Mouse (Mus musculus): Measurements from ENCODE around the gene Washc2.
A peak's percentile ranks its signal among the peaks of the same experiment; 100 is the strongest.
"Not testable (repeated sequence)": the region's sequence is repeated elsewhere in the genome, so short reads cannot be mapped to it uniquely, and the experiment has no call there.

Washc2 gene

GRCm38 (mm10) chr6:116207729-116208534, at the start of gene Washc2:
Washc2 (plus strand) TSS chr6:116208038.
- peak; percentile 82 to 88 for DNase-seq (ENCODE audit: low spot score in 2 of 2)

- no peak for DNase-seq (ENCODE audit: low spot score in 2 of 2)
Measured at GRCm38 (mm10) chr6:116166383-116166782, 41.5 kb upstream of the Washc2 start.

DNA sequence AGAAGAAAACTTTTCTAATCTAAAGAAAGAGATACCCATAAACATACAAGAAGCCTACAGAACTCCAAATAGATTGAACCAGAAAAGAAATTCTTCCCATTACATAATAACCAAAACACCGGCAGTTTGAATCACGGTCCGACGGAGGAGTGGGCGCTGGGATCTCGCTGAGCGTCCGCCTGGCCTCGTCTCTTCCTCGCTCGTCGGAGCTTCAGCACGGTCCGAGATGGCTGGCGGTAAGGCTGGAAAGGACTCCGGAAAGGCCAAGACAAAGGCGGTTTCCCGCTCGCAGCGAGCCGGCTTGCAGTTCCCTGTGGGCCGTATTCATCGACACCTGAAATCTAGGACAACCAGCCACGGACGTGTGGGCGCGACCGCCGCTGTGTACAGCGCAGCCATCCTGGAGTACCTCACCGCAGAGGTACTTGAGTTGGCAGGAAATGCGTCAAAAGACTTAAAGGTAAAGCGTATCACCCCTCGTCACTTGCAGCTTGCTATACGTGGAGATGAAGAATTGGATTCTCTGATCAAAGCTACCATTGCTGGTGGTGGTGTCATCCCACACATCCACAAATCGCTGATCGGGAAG, 34.2 kb upstream of the Washc2 start:
- not testable (repeated sequence) for DNase-seq (ENCODE audit: low spot score in 2 of 2)

DNA sequence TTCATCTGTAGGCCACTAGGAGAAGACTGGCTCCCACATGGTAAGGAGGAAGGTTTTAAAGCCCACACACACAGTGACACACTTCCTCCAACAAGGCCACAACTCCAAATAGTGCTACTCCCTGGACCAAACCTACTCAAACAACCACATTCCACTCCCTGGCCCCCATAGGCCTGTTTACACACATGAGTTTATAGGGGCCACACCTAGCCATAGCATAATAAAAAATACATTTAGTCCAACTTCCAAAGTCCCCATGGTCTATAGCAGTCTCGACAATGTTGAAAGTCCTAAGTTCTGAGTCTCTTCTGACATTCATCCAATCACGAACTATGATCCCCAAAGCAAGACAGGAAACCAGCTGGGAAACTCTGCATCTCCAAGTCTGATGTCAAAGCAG, 29.5 kb upstream of the Washc2 start:
- DNase-seq (ENCODE audit: low spot score in 2 of 2) = no peak

DNA sequence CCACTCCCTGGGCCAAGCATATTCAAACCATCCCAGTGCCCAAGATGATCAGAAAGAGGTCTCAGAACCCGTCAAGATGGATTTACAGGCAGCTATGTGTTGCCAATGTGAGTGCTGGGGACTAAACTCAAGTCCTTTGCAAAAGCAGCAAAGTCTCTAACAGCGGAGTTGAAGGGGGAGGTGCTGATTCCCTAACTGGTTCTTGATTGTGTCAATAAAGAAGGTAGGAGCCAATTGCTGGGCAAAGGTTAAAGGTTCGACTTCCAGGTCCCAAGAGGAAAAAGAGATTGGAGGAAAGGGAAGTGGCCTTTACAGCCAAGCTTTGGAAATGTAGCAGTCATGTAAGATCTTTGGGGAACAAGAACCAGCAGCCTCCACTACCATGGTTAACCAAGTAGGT, 27.1 kb upstream of the Washc2 start:
- DNase-seq (ENCODE audit: low spot score in 2 of 2) = no peak

DNA sequence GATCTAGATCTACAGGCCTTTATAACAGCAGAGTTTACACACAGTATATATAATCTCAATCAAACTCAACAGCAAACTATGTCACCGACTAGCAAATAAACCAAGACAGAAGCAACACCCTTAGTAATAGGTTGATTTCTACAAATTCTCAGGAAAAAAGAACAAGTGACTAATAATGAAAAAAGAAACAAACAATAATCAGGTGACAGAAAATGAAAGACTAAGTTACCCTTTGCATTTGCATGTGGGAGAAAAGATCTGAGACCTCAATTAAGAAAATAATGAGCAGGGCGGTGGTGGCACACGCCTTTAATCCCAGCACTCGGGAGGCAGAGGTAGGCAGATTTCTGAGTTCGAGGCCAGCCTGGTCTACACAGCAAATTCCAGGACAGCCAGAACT, 24.3 kb upstream of the Washc2 start:
- DNase-seq (ENCODE audit: low spot score in 2 of 2) = no peak

GRCm38 (mm10) chr6:116186485-116186884, 21.4 kb upstream of the Washc2 start:
- no peak for DNase-seq (ENCODE audit: low spot score in 2 of 2)

GRCm38 (mm10) chr6:116189417-116189816, 18.4 kb upstream of the Washc2 start:
- DNase-seq (ENCODE audit: low spot score in 2 of 2) = no peak

GRCm38 (mm10) chr6:116192809-116193311, 15.0 kb upstream of the Washc2 start:
- DNase-seq (ENCODE audit: low spot score in 2 of 2) = peak; percentile 18 to 38

- peak; percentile 98 for DNase-seq (ENCODE audit: low spot score in 2 of 2)
Measured at GRCm38 (mm10) chr6:116193394-116194393, 14.1 kb upstream of the Washc2 start, which contains the start of gene Tmcc1. Tmcc1 (minus strand) TSS chr6:116193486.

DNA sequence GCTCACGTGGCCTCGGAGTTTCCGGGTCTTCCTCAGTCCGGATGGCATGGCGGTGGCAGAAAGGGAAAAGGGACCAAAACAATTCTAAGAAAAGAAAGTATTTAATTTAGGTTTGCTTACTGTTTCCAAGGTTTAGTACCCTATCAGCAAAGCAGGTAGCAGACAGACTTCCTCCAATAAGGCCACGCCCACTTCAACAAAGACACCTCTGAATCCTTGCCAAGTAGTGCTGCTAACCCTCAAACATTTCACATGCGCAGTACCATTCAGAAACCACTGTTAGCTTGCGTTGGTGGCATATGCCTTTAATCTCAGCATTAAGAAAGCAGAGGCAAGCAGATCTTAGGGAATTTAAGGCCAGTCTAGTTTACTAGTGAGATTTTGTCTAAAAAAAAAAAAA, 12.0 kb upstream of the Washc2 start:
- DNase-seq (ENCODE audit: low spot score in 2 of 2) = no peak

DNA sequence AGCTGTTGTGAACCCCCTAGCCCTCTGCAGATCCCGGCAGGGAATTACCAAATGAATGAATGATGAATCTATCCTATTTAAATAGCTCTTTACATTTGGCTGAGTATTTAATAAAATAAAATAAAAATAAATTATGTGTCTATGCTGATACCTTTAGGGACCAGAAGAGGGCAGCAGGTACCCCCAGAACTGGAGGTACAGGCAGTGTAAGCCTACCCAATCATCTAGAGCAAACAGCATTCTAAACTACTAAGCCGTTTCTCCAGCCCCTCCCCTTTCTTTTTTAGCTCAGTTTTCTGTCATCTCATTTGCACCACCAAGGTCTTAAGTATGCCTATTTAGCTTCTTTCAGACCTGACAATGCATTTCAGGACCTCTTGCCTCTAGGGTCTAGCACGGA, 9.7 kb upstream of the Washc2 start:
- peak in 1 of 2 experiments; percentile 5 for DNase-seq (ENCODE audit: low spot score in 2 of 2)

GRCm38 (mm10) chr6:116199682-116200081, 8.2 kb upstream of the Washc2 start:
- DNase-seq (ENCODE audit: low spot score in 2 of 2) = no peak

DNA sequence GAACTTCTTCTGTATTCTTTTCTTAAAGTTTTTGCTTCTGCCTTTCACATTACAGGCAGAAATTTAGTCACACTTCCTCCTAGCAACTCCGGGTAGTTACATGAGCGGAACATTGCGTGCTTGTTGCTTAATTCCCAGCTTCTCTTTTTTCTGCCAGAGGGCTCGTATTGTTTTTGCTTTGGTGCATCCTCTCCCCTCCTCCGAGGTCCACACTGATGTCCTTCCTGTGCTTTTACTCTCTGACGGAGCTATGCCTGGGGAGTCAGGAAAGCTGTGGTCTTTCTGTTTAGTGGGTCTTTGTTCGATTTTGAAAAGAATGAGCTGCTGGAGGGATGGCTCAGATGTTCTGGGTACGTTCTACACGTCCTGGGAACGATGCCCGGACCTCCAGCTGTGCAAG, 19.9 kb downstream of the Washc2 start:
- no peak for DNase-seq (ENCODE audit: low spot score in 2 of 2)

- DNase-seq (ENCODE audit: low spot score in 2 of 2) = peak; percentile 39 to 53
Measured at GRCm38 (mm10) chr6:116228785-116229525, 21.1 kb downstream of the Washc2 start.

- not testable (repeated sequence) for DNase-seq (ENCODE audit: low spot score in 2 of 2)
Measured at GRCm38 (mm10) chr6:116234821-116235220, 27.0 kb downstream of the Washc2 start.

DNA sequence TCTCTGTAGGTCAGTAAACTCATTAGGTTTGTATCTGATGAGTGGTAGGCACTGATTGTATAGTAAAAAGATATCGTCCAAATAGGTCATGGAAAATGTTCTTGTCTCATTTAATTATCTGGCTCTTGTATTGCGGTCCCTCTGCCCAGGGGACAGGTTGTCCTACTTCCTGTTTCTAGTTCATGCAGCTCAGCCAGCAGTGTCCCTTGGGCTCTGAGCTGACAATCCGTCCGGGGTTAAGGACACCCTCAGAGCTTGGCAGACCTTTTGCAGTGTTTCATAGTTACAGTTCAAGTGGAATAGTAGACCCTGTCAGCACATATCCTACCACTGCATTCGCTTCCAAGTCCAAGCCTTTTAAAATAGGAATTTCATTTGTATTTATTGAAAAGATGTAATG, 27.5 kb downstream of the Washc2 start:
- no peak for DNase-seq (ENCODE audit: low spot score in 2 of 2)

DNA sequence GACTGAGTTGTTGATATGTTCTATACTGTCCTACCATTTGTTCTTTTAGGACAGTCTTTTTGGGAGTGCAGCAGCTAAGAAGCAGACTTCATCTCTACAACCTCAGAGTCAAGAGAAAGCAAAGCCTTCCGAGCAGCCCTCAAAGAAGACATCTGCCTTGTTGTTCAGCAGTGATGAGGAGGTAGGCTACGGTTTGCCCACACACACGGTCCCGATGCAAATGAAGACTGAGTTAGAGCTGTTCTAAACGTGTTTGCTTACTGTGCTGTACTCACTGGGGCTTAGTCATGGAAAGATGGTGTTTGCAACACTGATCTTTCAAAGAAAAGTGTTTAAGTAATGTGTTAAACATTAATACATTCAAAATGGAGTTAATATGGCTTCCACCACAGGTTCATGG, 30.2 kb downstream of the Washc2 start:
- DNase-seq (ENCODE audit: low spot score in 2 of 2) = no peak

DNA sequence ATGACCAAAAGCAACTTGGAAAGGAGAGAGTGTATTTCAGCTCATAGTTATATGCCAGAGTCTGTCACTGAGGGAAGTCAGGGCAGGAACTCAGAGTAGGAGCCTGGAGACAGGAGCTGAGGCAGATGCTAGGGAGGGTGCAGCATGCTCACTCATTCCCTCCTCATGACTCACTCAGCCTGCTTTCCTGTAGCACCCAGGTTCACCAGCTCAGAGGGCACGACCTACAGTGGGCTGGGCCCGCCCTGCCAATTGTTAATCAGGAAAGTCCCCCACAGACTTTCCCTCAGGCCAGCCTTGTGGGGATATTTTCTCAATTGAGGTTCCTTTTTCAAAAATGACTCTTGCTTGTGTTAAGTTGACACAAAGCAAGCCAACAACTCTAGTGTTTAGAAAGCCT, 32.5 kb downstream of the Washc2 start:
- no peak for DNase-seq (ENCODE audit: low spot score in 2 of 2)

- DNase-seq (ENCODE audit: low spot score in 2 of 2) = no peak
Measured at GRCm38 (mm10) chr6:116259649-116260048, 51.8 kb downstream of the Washc2 start.

- no peak for DNase-seq (ENCODE audit: low spot score in 2 of 2)
Measured at GRCm38 (mm10) chr6:116260481-116260880, 52.6 kb downstream of the Washc2 start.
